Mouse (Mus musculus) right cerebral cortex, postnatal 36 days (tissue): ENCODE data around the gene Rps18.
A peak's percentile ranks its signal among the peaks of the same experiment; 100 is the strongest.
"Not testable (repeated sequence)": the region's sequence is repeated elsewhere in the genome, so short reads cannot be mapped to it uniquely, and the experiment has no call there.

Source experiments
- DNase-seq, 2 experiments: peaks; one replicate each; pipeline ENCODE4 v3.0.0; 2022; ENCODE audit warnings: low spot score in 2 of 2, mixed read lengths in 1 of 2

Gene Rps18

DNA sequence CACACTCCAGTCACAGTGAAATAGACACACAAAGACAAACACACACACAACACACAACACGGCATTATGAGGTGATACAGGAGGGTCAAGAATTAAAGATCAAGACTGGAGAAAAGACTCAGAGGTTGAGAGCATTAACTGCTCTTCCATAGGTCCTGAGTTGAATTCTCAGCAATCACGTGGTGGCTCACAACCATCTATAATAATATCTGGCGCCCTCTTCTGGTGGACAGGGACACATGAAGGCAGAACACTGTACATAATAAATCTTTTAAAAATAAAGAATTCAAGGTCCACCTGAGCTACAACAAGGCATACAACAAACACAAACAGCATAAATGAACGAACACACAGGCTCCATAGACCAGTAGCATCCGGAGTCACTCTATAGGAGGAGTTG lies 13.1 kb upstream of the Rps18 start:
- no peak for DNase-seq

DNA sequence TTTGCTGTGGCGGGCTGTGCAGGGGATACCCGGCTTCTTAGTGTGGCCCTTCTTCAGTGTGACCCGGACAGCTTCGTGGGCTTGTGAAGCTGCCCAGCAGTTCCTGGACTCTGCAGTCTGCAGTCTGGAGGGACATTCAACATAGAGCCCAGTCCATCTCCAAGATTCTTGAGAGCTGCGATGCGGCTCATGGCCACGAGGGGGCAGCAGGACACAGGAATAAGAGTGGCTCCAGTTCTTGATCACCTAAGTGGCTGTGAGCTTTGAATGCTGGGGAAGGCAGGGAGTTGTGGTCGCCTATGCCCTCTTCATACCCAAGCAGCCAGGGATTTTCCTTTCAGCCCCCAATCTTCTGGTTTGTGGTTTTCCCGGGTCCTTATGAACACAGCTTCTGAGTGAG lies 12.7 kb upstream of the Rps18 start:
- peak in 1 of 2 experiments; percentile 58 for DNase-seq

- no peak for DNase-seq
These were observed 10.2 kb upstream of the Rps18 start for GRCm38 (mm10) chr17:33965846-33966550.

DNA sequence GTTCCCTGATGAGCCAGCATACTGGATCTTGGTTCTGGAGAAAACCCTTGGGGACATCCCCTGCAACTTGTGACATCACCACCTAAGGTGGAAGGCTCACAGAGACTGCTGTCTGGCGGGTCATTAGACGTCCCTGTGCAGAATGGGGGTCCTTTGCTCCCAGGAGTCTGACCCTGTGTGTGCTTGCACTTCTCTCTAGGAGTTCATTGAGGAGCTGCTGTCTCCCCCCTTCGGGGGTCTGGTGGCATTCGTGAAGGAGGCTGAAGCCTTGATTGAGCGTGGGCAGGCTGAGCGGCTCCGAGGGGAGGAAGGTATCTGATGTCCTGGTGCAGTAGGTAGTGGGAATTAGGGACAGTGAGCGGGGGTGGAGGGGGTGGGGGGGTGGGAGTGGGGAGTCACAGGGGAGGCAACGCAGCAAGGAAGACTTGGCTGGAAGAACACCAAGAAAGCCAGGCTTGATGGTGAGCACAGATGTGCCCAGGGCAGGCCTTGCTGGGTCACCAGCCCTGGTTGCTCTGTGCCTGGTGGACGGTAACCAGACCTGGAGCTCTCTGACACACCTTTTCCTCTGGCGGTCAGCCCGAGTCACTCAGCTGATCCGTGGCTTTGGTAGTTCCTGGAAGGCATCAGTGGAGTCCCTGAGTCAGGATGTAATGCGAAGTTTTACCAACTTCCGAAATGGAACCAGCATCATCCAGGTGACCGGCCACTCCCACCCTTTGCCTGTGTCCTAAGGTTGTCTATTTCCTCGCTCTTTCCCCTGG lies 9.5 kb upstream of the Rps18 start:
- no peak for DNase-seq

GRCm38 (mm10) chr17:33962876-33963275 lies 7.1 kb upstream of the Rps18 start:
- no peak for DNase-seq

- DNase-seq: no peak
These were observed 4.1 kb upstream of the Rps18 start for GRCm38 (mm10) chr17:33959948-33960347.

- no peak for DNase-seq
These were observed 3.3 kb upstream of the Rps18 start for GRCm38 (mm10) chr17:33959135-33959534.

- DNase-seq: no peak
These were observed 2.6 kb upstream of the Rps18 start for GRCm38 (mm10) chr17:33958451-33958850.

DNA sequence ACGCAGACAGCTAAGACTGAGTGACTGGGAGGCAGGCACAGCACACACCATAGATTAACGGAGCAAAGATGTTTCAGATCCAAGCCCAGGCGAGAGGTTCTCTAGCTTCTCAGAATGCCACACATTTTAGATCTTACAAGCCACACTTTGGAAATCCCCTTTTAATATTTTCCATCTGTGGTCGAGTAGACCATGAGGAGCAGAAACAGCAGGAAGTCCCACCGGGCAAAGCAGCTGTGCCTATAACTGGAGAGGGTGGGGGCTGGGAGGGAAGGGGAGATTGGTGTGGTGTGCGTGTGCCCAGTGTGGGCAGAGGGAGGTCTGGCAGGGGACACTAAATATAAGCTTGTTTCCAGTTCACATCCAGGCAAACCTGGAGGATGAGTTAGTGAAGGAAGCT lies 1.7 kb upstream of the Rps18 start:
- no peak for DNase-seq

DNA sequence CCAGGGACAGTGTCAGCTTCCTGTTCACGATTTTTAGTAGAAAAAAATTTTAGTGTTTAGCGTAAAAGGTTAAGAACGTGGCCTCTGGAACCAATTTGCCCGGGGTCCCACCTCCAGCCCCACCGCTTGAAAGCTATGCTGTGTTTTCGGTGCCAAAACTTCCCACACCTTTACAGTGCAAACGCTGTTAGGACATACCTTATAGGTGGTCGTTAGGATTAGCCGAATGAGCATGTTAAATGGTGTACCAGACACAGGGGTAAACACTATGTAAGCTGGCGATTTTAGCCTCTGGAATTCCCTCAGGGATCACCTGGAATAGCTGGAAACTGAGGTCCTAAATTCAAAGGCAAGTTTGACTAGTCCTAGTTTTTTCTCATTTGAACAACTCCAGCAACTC lies 535 bp upstream of the Rps18 start:
- DNase-seq: no peak

GRCm38 (mm10) chr17:33954646-33955554 lies 901 bp downstream of the Rps18 start:
- no peak for DNase-seq

GRCm38 (mm10) chr17:33953961-33954565 lies 1.7 kb downstream of the Rps18 start:
- no peak for DNase-seq

GRCm38 (mm10) chr17:33953310-33953709 lies 2.5 kb downstream of the Rps18 start:
- DNase-seq: no peak

GRCm38 (mm10) chr17:33952879-33953278 lies 2.9 kb downstream of the Rps18 start:
- DNase-seq: no peak

- DNase-seq: not testable (repeated sequence)
These were observed 3.8 kb downstream of the Rps18 start for GRCm38 (mm10) chr17:33952015-33952414.

DNA sequence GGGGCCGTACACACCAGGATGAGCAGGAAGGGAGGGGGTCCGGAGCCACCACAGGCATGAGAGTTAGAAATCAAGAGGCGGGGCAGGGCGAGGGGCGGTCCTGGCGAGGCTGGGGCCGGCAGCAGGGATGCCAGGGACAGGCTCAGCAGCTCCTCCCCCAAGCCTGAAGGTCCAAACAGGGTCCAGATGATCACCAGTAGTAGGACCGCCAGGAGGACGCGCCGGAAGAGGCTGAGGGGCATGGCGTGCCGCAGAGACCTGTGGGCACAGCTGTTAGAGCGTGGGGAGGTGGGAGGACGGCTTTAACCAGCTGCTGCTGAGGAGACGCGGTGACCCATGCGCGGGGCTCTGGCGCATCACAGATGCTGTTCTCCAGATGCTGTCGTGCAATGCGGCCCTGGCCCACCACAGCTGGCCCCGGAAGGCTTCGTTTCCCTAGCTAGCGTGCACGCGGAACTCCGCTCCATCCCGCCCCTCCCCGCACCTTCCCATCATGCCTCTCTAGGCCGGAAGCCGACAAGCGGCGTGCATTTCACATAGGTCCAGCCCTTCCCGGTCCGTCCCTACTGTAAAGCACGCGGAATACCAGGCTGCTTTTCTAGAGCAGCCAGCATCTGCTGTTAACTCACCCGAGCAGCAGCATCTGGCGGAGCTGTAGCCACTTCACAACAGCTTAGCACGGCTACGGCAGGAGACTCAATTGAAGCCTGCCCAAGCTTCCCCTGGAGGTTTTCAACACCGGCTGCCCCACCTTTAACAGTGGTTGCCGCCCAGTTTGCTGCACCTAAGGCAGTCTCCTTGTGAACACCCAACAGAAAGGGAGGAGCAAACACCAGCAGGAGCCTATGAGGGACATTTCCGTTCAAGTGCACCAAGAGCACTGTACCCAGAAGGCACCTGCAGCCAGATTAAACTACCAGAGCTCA lies 4.5 kb downstream of the Rps18 start, which contains the start of gene B3galt4:
B3galt4 (minus strand) TSS at position 468 of the 926 bp plus-strand sequence.
- DNase-seq: peak; percentile 74 to 76

DNA sequence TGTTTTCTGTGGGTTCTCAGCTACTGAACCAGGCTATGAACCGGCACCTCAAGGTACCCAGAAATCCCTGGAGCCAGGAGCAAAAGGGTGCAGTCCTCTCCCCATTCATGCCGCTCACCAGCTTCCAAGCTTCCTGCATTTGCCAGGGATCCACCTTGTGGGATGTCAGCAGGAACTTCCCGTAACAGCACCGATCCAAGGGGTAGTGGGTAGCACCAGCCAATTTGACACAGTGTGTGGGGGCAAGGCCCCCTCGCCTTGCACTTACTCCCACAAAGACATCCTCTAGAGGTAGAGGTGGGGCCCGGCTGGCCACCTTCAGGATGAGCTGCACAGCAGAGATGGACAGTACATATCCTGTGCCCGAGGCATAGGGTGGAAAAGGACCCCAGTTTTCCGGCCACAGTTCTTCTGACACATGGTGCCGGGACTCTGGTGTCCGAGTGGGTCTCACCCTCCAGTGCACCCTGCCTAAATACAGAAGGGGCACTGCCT lies 5.6 kb downstream of the Rps18 start:
- no peak for DNase-seq

DNA sequence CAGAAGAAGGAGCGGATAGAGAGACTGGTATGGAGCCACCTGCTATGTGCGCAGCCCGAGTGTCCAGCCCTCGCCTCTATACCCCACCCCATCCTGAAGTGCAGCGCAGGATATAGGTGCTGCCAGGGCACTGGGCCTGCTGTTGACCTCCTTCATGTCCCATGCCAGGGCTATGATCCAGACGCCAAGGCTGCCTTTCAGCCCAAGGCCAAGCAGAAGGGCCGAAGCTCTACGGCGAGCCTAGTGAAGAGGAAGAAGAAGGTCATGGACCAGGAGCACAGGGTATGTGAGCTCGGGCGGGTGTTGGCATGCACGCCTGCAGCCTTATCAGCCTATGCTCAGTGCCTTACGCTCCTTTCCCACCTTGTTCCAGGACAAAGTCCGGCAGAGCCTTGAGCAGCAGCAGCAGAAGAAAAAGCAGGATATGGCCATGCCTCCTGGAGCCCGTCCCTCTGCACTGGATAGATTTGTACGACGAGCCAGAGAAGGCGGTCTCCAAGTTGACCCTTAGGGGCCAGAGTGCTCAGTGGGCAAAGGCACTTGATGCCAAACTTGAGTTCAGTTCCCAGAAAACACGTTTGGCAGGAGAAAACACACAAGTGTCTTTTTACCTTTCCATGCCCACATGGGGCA lies 6.8 kb downstream of the Rps18 start:
- DNase-seq: no peak

DNA sequence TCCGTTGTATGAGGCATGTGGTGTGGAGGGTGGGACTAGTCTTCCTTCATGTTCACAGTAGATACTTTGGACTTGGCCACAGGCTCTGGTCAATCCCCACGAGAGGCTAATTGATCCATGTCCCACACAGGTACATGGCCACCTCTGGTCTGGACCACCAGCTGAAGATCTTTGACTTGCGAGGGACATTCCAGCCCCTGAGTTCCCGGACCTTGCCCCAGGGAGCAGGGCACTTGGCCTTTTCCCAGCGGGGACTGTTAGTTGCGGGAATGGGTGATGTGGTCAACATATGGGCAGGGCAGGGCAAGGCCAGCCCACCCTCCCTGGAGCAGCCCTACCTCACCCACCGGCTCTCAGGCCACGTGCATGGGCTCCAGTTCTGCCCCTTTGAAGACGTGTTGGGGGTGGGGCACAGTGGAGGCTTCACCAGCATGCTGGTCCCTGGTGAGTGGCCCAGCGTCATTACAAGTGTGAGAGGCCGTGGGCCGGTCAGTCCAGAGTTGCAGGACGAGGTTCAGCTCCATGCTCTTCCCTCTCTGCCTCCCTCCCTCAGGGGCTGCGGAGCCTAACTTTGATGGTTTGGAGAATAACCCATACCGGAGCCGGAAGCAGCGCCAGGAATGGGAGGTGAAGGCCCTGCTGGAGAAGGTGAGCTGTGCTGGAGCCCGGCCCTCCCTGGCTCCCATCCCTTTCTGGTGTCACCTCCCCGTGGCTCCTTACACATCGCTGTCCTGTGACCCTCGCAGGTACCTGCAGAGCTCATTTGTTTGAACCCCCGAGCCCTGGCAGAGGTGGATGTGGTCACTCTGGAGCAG lies 7.5 kb downstream of the Rps18 start:
- no peak for DNase-seq
